Mouse (Mus musculus): Measurements from ENCODE around the gene Abhd15. TPM values are rescaled to one million over a fixed set of nuclear protein-coding genes. Genes with fewer than 3 reads are reported as not detected.

Gene Abhd15
- 3.5 and 3.6 TPM in 2 replicates for polyA plus RNA-seq (2015; fragmentation: Nextera tagmentation; extraction: Ambion mirVana)

DNA sequence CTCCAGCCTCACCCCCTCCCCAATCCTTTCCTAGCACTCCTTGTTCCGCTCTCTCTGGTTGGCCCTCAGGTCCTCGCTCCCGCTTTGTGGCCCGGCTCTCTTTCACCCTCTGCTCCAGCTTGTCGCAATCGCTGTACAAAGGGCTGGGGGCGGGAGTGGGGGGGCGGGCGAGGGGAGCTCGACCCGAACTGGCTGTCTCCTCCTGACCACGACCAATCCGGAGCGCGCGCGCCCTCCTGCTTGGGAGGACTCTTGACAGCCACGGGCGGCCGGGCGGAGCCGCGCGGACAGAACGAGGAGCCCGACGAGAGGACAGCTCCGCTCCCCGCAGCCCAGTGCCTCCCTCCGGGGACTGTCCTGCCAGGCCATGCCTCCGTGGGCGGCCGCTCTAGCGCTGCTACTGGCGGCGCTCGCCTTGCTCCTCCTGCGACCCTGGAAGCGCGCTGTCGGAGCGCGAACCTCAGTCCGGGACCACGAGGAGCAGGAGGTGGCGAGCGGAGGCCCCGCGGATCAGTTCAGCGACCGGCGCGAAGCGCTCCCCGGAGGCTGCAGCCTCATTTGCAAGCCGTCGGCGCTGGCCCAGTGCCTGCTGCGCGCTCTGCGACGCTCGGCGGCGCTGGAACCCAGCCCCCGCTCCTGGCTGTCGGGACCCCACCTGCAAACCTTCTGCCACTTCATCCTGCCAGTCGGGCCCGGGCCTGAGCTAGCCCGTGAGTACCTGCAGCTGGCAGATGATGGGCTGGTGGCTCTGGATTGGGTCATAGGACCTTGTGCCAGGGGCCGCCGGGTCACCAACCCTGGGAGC lies at the start of gene Abhd15:
Gene Abhd15, plus strand, starts transcription at position 290 of the 805 bp plus-strand sequence.
- peak; percentile 50 for ATAC-seq
- Histone ChIP-seq H3K36me3 (no peaks in the 10 kb centered on the region), H3K4me1 (replicated peaks) (peaks cover 30% of the 10 kb centered on the region), H3K9me3 (no peaks in the 10 kb centered on the region), H3K4me2 (replicated peaks) (peak within 1 kb of the TSS; percentile 98), H3K9ac (peak within 1 kb of the TSS; percentile 62), H3K27me3 (replicated peaks) (peaks cover 8% of the 10 kb centered on the region; the same call in 1 of the 2 replicates), H3K27ac (peak within 1 kb of the TSS; percentile 29), H3K4me3 (replicated peaks) (peak within 1 kb of the TSS; percentile 51)
- WGBS: under 1% methylated on average over 72 of the region's 72 CpGs

DNA sequence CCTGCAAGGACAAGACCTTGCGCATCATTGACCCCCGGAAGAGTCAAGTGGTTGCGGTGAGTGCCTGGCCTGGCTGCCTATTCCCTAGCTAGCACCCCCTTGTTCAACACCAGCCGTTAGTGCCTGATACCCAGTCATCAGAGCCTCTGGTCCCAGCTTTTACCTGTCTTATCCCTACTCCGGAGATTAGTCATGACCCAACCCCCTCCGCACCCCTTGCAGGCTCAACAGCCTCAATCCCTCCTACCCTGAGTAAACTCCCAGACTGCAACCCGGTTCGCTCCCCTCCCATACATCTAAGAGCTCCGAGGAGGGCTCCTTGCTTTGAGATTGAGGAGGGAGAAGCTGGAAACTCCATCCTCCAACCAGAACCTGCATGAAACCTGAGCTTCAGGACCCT lies 48.4 kb upstream of the Abhd15 start:
- H3K9me3 ChIP-seq: no peaks in the 10 kb centered on the region

DNA sequence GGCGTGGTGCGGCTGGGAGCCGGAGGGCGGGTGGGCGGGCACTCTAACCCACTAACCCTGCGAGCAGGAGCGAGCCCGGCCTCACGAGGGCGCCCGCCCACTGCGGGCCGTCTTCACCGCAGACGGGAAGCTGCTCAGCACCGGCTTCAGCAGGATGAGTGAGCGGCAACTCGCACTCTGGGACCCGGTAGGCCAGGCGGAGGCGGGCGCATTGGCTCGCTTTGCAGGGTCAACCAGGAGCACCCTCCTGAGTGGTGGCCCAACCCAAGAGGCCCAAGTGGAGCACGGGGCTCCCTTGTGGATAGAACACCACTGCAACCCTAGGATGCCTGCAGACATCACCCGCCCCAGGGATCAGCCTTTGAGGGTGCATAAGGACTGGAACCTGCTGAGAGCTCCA lies 47.8 kb upstream of the Abhd15 start:
- Histone ChIP-seq H3K9ac (no peak overlapping the region), H3K36me3 (peaks cover 8% of the 10 kb centered on the region), H3K9me3 (no peaks in the 10 kb centered on the region), H3K4me1 (replicated peaks) (peaks cover 10% of the 10 kb centered on the region), H3K4me2 (replicated peaks) (peak overlapping the region; percentile 41), H3K4me3 (replicated peaks) (no peak overlapping the region), H3K27ac (no peak overlapping the region), H3K27me3 (replicated peaks) (peaks cover 59% of the 10 kb centered on the region)
- peak; percentile 63 for ATAC-seq
- WGBS: 5% methylated on average over 25 of the region's 25 CpGs

More for the DNA sequence above, 48.4 kb upstream of the Abhd15 start:
- peaks cover 61% of the 10 kb centered on the region for H3K27me3 ChIP-seq (replicated peaks)
- H3K4me1 ChIP-seq (replicated peaks): peaks cover 14% of the 10 kb centered on the region
- H3K27ac ChIP-seq: no peak overlapping the region
- H3K36me3 ChIP-seq: peaks cover 2% of the 10 kb centered on the region; the same call in 1 of the 2 replicates
- 34% methylated on average over 9 of the region's 9 CpGs for WGBS
- no peak overlapping the region for H3K4me3 ChIP-seq (replicated peaks)
- peak overlapping the region; percentile 41 for H3K4me2 ChIP-seq (replicated peaks)
- ATAC-seq: no peak
- no peak overlapping the region for H3K9ac ChIP-seq

- Histone ChIP-seq H3K9ac (no peak overlapping the region), H3K9me3 (no peaks in the 10 kb centered on the region), H3K4me2 (replicated peaks) (peak overlapping the region; percentile 41), H3K4me3 (replicated peaks) (no peak overlapping the region), H3K36me3 (peaks cover 9% of the 10 kb centered on the region), H3K27me3 (replicated peaks) (peaks cover 53% of the 10 kb centered on the region), H3K27ac (no peak overlapping the region), H3K4me1 (replicated peaks) (peaks cover 5% of the 10 kb centered on the region)
- WGBS: 16% methylated on average over 20 of the region's 20 CpGs
- ATAC-seq: no peak; the same call in 1 of the 2 replicates
Measured at GRCm38 (mm10) chr11:77467784-77468183, 47.1 kb upstream of the Abhd15 start.

- Histone ChIP-seq H3K36me3 (peaks cover 14% of the 10 kb centered on the region), H3K9me3 (no peaks in the 10 kb centered on the region), H3K27me3 (replicated peaks) (peaks cover 47% of the 10 kb centered on the region), H3K9ac (no peak overlapping the region), H3K4me1 (replicated peaks) (0 out of 2 replicates have a peak, but pooled peaks cover 3% of the 10 kb centered on the region), H3K4me2 (replicated peaks) (no peak overlapping the region), H3K4me3 (replicated peaks) (no peak overlapping the region), H3K27ac (no peak overlapping the region)
- 82% methylated on average over 9 of the region's 9 CpGs for WGBS
- ATAC-seq: no peak
Measured at GRCm38 (mm10) chr11:77468397-77468796, 46.5 kb upstream of the Abhd15 start.

- no peak overlapping the region for H3K4me3 ChIP-seq (replicated peaks)
- H3K27ac ChIP-seq: no peak overlapping the region
- H3K27me3 ChIP-seq (replicated peaks): peaks cover 21% of the 10 kb centered on the region
- H3K9me3 ChIP-seq: no peaks in the 10 kb centered on the region
- no peak overlapping the region for H3K4me2 ChIP-seq (replicated peaks)
- no peak for ATAC-seq
- 0 out of 2 replicates have a peak, but pooled peaks cover 3% of the 10 kb centered on the region for H3K4me1 ChIP-seq (replicated peaks)
- H3K36me3 ChIP-seq: peaks cover 14% of the 10 kb centered on the region
- H3K9ac ChIP-seq: no peak overlapping the region
- 73% methylated on average over 29 of the region's 29 CpGs for WGBS
Measured at GRCm38 (mm10) chr11:77471407-77471806, 43.5 kb upstream of the Abhd15 start.

GRCm38 (mm10) chr11:77472775-77473174 lies 42.1 kb upstream of the Abhd15 start:
- no peaks in the 10 kb centered on the region for H3K9me3 ChIP-seq
- WGBS: 85% methylated on average over 16 of the region's 16 CpGs
- no peak overlapping the region for H3K4me3 ChIP-seq (replicated peaks)
- H3K27me3 ChIP-seq (replicated peaks): peaks cover 7% of the 10 kb centered on the region
- no peak for ATAC-seq
- peaks cover 14% of the 10 kb centered on the region for H3K36me3 ChIP-seq
- no peak overlapping the region for H3K9ac ChIP-seq
- H3K4me1 ChIP-seq (replicated peaks): 0 out of 2 replicates have a peak, but pooled peaks cover 2% of the 10 kb centered on the region
- no peak overlapping the region for H3K27ac ChIP-seq
- no peak overlapping the region for H3K4me2 ChIP-seq (replicated peaks)

GRCm38 (mm10) chr11:77476216-77476615 lies 38.7 kb upstream of the Abhd15 start:
- Histone ChIP-seq H3K4me2 (replicated peaks) (no peak overlapping the region), H3K9ac (no peak overlapping the region), H3K36me3 (peaks cover 14% of the 10 kb centered on the region), H3K9me3 (no peaks in the 10 kb centered on the region), H3K27ac (no peak overlapping the region), H3K4me3 (replicated peaks) (no peak overlapping the region), H3K4me1 (replicated peaks) (0 out of 2 replicates have a peak, but pooled peaks cover 2% of the 10 kb centered on the region), H3K27me3 (replicated peaks) (no peaks in the 10 kb centered on the region)
- no peak for ATAC-seq
- 94% methylated on average over 14 of the region's 14 CpGs for WGBS

DNA sequence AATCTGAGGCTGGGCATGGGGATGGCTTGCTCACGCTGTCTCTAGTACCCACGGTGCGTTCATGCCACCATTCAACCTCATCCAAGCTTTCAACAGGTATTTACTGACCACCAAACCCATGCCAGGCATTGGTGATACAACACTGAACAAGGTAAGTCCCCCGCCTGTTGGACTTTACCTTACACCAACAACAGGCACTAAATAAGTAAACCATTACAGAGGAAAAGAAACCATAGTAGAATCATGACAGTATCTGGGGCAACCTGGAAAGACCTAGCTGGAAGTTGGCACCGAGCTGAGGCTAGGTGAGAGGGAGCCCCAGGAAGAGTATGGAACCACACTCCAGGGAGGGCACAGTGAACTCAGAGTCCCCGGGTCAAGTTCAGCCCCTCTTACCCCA lies 38.0 kb upstream of the Abhd15 start:
- H3K4me2 ChIP-seq (replicated peaks): no peak overlapping the region
- H3K9me3 ChIP-seq: no peaks in the 10 kb centered on the region
- no peak overlapping the region for H3K9ac ChIP-seq
- H3K4me3 ChIP-seq (replicated peaks): no peak overlapping the region
- peak; percentile 28; the same call in 1 of the 2 replicates for ATAC-seq
- H3K4me1 ChIP-seq (replicated peaks): 0 out of 2 replicates have a peak, but pooled peaks cover 2% of the 10 kb centered on the region
- no peaks in the 10 kb centered on the region for H3K27me3 ChIP-seq (replicated peaks)
- peaks cover 9% of the 10 kb centered on the region for H3K36me3 ChIP-seq
- 87% methylated on average over 6 of the region's 6 CpGs for WGBS
- H3K27ac ChIP-seq: no peak overlapping the region

GRCm38 (mm10) chr11:77483043-77483442 lies 31.9 kb upstream of the Abhd15 start:
- H3K4me3 ChIP-seq (replicated peaks): no peak overlapping the region
- no peak overlapping the region for H3K4me2 ChIP-seq (replicated peaks)
- 62% methylated on average over 3 of the region's 3 CpGs for WGBS
- peaks cover 24% of the 10 kb centered on the region; the same call in 1 of the 2 replicates for H3K4me1 ChIP-seq (replicated peaks)
- H3K9ac ChIP-seq: no peak overlapping the region
- H3K9me3 ChIP-seq: no peaks in the 10 kb centered on the region
- no peaks in the 10 kb centered on the region for H3K36me3 ChIP-seq
- no peak for ATAC-seq
- H3K27me3 ChIP-seq (replicated peaks): no peaks in the 10 kb centered on the region
- H3K27ac ChIP-seq: no peak overlapping the region

GRCm38 (mm10) chr11:77483510-77484255 lies 31.2 kb upstream of the Abhd15 start:
- Histone ChIP-seq H3K4me1 (replicated peaks) (peaks cover 30% of the 10 kb centered on the region), H3K36me3 (no peaks in the 10 kb centered on the region), H3K9ac (no peak overlapping the region), H3K9me3 (no peaks in the 10 kb centered on the region), H3K4me2 (replicated peaks) (no peak overlapping the region), H3K4me3 (replicated peaks) (no peak overlapping the region), H3K27ac (no peak overlapping the region), H3K27me3 (replicated peaks) (no peaks in the 10 kb centered on the region)
- 42% methylated on average over 11 of the region's 11 CpGs for WGBS
- ATAC-seq: no peak

GRCm38 (mm10) chr11:77485229-77485628 lies 29.7 kb upstream of the Abhd15 start:
- WGBS: 57% methylated on average over 6 of the region's 6 CpGs
- Histone ChIP-seq H3K27me3 (replicated peaks) (no peaks in the 10 kb centered on the region), H3K4me3 (replicated peaks) (no peak overlapping the region), H3K4me1 (replicated peaks) (peaks cover 39% of the 10 kb centered on the region), H3K9me3 (no peaks in the 10 kb centered on the region), H3K36me3 (no peaks in the 10 kb centered on the region), H3K4me2 (replicated peaks) (no peak overlapping the region), H3K27ac (no peak overlapping the region), H3K9ac (no peak overlapping the region)
- ATAC-seq: no peak
